Mouse (Mus musculus) small intestine, adult 2 months (tissue): ENCODE measurements around the gene Ddx59. TPM values are rescaled to one million over a fixed set of nuclear protein-coding genes. Genes with fewer than 3 reads are reported as not detected.

Experiments
- H3K27ac ChIP-seq: fragments of 200-500 bp; 2 replicates; pipeline ENCODE4 v1.5.1; 2012; ENCODE audit warnings: low read depth, low read length, control low read depth, inconsistent platforms; ENCODE audit not compliant: insufficient read depth
- H3K27me3 ChIP-seq: fragments of 200-500 bp; 2 replicates; pipeline ENCODE4 v1.6.1; 2012; ENCODE audit warnings: mild to moderate bottlenecking, moderate library complexity, low read length, inconsistent platforms; ENCODE audit not compliant: control insufficient read depth, insufficient read depth
- H3K36me3 ChIP-seq: fragments of 200-500 bp; 2 replicates; pipeline ENCODE4 v1.6.1; 2012; ENCODE audit warnings: mild to moderate bottlenecking, low read length, control low read depth, inconsistent platforms; ENCODE audit not compliant: control insufficient read depth, insufficient read depth
- H3K4me1 ChIP-seq: fragments of 200-500 bp; 2 replicates; pipeline ENCODE4 v1.6.1; 2012; ENCODE audit warnings: low read length, inconsistent platforms, mixed read lengths; ENCODE audit not compliant: control insufficient read depth, insufficient read depth, insufficient read length
- H3K4me3 ChIP-seq: fragments of 200-500 bp; 2 replicates; pipeline ENCODE4 v1.5.1; 2012; ENCODE audit warnings: low read depth, mild to moderate bottlenecking, control low read depth, inconsistent platforms, low read length, moderate library complexity
- CTCF ChIP-seq: fragments of 200-500 bp; IDR thresholded peaks from 2 replicates; pipeline ENCODE4 v1.5.1; 2012; ENCODE audit warnings: low read depth, mild to moderate bottlenecking, control low read depth, inconsistent platforms, low read length, moderate library complexity, mixed read lengths; ENCODE audit not compliant: insufficient replicate concordance, insufficient read length; ENCODE audit errors: extremely low read depth
- POLR2A ChIP-seq: fragments of 200-500 bp; IDR thresholded peaks from 2 replicates; pipeline ENCODE4 v1.6.1; 2012; ENCODE audit warnings: low read depth, mild to moderate bottlenecking, control low read depth, inconsistent platforms, low read length, moderate library complexity
- WGBS: fragments of 180-500 bp; shearing (Covaris S2); methylation state at CpG from one replicate; pipeline ENCODE4 v1.1.7; 2018; 5-methylcytosine and 5-hydroxymethylcytosine counted together
- polyA plus RNA-seq: library from polyadenylated mRNA; depleted of rRNA; stranded (reverse); fragments of >200 nt; gene quantifications from 2 replicates; pipeline ENCODE4 v1.2.3, GENCODE M21; 2012

Ddx59 gene
- polyA plus RNA-seq, 1 experiment, result 0.49 TPM

DNA sequence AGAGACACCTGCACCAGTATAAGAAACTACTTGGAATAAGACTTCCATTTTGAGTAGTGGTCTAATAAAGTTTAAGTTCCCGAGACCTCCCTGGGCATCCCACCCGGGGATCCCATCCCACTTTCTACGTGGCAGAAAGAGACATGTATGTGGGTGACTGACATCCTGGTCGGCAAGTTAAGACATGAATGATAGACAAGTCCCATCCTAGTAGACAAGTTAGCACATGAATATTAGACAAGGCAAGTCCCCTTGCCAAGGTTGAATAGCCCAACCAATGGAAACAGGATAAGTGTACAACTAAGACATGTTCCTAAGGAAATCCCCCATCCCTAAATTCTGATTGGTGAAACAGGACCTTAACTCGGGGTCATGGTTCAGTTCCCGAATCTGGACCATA, 34.5 kb downstream of the Ddx59 start:
- H3K27me3 ChIP-seq, result peaks cover 5% of the 10 kb centered on the region; the same call in 1 of the 2 replicates
- no peaks in the 10 kb centered on the region for H3K36me3 ChIP-seq
- no peak overlapping the region for H3K27ac ChIP-seq
- H3K4me3 ChIP-seq, result no peak overlapping the region
- 93% methylated on average over 6 of the region's 6 CpGs for WGBS
- no peak for TF ChIP-seq POLR2A
- TF ChIP-seq CTCF, result no peak
- H3K4me1 ChIP-seq, result no peaks in the 10 kb centered on the region

DNA sequence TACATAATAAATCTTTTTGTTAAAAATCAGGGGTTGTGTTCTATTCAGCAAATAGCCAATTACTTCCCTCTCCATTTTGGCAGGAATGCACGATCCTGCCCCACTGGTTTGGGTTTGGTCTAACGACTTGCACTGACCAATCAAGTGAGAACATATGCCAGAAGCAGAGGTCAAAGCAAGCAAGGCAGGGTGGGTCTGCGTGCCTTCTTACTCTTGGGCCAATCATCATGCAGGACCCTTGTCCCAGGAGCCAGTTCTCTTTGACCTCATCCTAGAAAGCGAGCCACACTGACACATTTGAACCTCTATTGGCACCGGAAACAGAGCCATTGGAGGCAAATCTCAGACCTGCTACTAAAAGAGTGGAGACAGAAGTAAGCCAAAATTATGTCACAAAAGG, 35.1 kb downstream of the Ddx59 start:
- Histone ChIP-seq H3K27me3 (peaks cover 9% of the 10 kb centered on the region), H3K4me1 (no peaks in the 10 kb centered on the region), H3K27ac (no peak overlapping the region), H3K36me3 (no peaks in the 10 kb centered on the region), H3K4me3 (no peak overlapping the region)
- WGBS, result 72% methylated on average over 5 of the region's 5 CpGs
- no peak for TF ChIP-seq CTCF
- no peak for TF ChIP-seq POLR2A

DNA sequence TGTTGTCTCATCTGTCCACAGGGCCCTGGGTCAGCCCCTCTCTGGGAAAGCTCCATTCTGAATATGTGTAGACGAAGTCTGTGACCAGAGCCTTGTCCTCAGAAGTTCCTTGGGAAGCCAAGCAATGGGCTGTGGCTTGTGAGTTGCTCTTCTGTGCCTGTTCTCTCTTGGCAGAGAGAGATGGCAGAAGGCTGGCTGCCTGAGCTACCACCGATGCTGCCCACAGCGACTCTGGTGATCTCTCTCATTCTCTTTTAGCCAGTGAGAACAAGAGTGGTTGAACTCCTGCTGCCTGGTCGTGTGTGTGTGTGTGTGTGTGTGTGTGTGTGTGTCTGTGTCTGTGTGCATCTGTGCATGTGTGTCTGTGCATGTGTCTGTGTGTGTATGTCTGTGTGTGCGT, 37.4 kb downstream of the Ddx59 start:
- no peak overlapping the region for H3K27ac ChIP-seq
- no peaks in the 10 kb centered on the region for H3K36me3 ChIP-seq
- no peak for TF ChIP-seq POLR2A
- TF ChIP-seq CTCF, result no peak
- no peaks in the 10 kb centered on the region for H3K4me1 ChIP-seq
- 80% methylated on average over 5 of the region's 5 CpGs for WGBS
- H3K27me3 ChIP-seq, result peaks cover 11% of the 10 kb centered on the region
- H3K4me3 ChIP-seq, result no peak overlapping the region

DNA sequence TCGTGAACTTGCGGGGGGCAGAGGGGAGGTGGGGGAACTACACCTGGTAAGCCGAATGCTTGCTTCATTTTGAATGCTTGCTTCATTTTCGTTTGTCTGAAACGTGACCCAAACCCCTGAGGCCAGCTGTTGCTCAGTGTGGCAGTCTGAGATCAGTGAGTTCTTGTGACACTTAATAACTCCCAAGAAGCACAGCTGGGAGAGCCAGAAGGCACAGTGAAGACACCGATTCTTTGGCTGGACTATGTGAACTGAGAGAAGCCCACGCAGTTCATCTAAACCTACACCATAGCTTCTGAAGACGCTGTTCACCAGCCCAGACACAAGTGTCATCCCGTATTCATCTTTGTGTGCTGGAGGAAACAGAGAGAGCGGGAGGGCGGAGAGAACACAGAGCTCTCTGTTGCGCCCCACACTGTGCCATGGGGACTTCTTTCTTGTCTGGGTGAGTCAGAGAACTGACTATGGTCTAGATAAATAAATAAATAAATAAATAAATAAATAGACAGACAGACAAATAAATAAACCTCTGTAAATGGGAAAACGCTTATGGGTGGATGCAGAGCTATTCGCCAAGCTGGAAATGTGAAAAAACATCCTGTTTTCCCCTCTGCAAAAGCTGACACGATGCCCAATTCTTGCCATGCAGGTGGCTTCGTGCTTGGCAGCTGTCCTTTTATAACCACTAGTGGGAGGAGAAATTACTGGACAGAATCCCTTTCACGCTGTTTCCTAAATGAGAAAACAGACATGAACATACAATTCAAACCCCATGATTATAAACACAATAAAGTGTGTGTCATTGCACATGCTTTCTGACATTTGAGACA, 40.9 kb downstream of the Ddx59 start:
- Histone ChIP-seq H3K27me3 (peaks cover 5% of the 10 kb centered on the region), H3K36me3 (no peaks in the 10 kb centered on the region), H3K27ac (no peak overlapping the region), H3K4me1 (no peaks in the 10 kb centered on the region), H3K4me3 (no peak overlapping the region)
- no peak for TF ChIP-seq POLR2A
- TF ChIP-seq CTCF, result no peak
- WGBS, result 71% methylated on average over 17 of the region's 17 CpGs

DNA sequence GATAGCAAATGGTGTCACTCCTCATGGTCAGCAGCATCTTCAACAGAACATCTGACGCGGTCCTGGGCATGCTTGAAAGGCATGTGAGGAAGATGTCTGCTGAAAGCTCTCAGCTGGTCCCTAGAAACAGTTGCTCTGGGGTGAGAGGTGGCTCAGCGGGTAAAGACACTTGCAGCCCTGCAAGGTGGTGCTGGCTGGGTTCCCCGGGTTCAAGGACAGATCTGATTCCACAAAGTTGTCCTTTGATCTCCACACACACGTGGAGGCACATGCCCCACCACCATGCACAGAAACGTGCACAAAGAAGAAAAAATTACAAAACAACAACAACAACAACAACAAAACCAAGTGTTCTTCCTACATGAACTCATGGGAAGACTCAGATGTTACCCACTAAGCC, 41.7 kb downstream of the Ddx59 start:
- no peaks in the 10 kb centered on the region for H3K4me1 ChIP-seq
- no peak overlapping the region for H3K4me3 ChIP-seq
- H3K27ac ChIP-seq, result no peak overlapping the region
- WGBS, result 65% methylated on average over 6 of the region's 6 CpGs
- no peak for TF ChIP-seq CTCF
- TF ChIP-seq POLR2A, result no peak
- peaks cover 5% of the 10 kb centered on the region for H3K27me3 ChIP-seq
- H3K36me3 ChIP-seq, result no peaks in the 10 kb centered on the region

DNA sequence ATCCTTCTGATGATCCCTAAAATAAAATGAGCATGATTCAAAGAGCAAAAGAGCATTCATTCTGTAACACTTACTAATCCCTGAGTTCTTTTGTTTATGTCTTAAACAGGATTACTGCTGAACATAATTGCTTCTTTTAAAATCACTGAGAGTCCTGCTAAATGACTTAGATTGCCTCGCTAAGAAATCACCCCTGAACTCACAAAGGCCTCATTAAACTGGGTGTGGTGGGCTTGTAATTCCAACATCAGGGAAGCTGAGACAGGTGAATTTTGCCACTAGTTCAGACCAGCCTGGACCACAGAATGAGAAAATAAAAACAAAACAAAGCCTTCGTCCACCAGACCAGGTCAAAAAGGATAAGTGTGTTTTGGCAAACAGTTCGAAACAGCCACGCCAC, 42.3 kb downstream of the Ddx59 start:
- H3K4me1 ChIP-seq, result no peaks in the 10 kb centered on the region
- 63% methylated on average over 4 of the region's 4 CpGs for WGBS
- H3K27me3 ChIP-seq, result peaks cover 5% of the 10 kb centered on the region
- no peak overlapping the region for H3K4me3 ChIP-seq
- TF ChIP-seq POLR2A, result no peak
- H3K36me3 ChIP-seq, result no peaks in the 10 kb centered on the region
- H3K27ac ChIP-seq, result no peak overlapping the region

- H3K4me1 ChIP-seq, result no peaks in the 10 kb centered on the region
- no peak overlapping the region for H3K27ac ChIP-seq
- H3K36me3 ChIP-seq, result no peaks in the 10 kb centered on the region
- WGBS, result 23% methylated on average over 9 of the region's 9 CpGs
- no peak overlapping the region for H3K4me3 ChIP-seq
- H3K27me3 ChIP-seq, result peaks cover 5% of the 10 kb centered on the region
- TF ChIP-seq POLR2A, result no peak
- peak; percentile 35; the same call in 1 of the 2 replicates for TF ChIP-seq CTCF
These were observed 43.7 kb downstream of the Ddx59 start for GRCm38 (mm10) chr1:136458691-136459245.
